Mouse (Mus musculus) hindbrain, embryonic 14.5 days (tissue): ENCODE measurements around the gene Slc4a5. TPM values are rescaled to one million over a fixed set of nuclear protein-coding genes. Genes with fewer than 3 reads are reported as not detected.

Source experiments
- ATAC-seq: fragments of 200-750 bp; cut with Nextera tagmentation; 2 replicates; pipeline ENCODE4 v1.8.0; 2017; ENCODE audit warnings: moderate number of reproducible peaks, mild to moderate bottlenecking, moderate TSS enrichment, moderate library complexity; ENCODE audit not compliant: low FRiP score
- DNase-seq: peaks from one replicate; pipeline ENCODE4 v3.0.0-alpha.2; 2015; ENCODE audit warnings: low spot score
- H3K27ac ChIP-seq: fragments of 300-500 bp; sonication (generic); 2 replicates; pipeline ENCODE4 v1.5.1; 2014; ENCODE audit warnings: mild to moderate bottlenecking, moderate library complexity
- H3K27me3 ChIP-seq: fragments of 300-500 bp; sonication (generic); 2 replicates; pipeline ENCODE4 v1.6.1; 2014; ENCODE audit warnings: mild to moderate bottlenecking, low read length, mixed read lengths; ENCODE audit not compliant: control insufficient read depth, insufficient read depth
- H3K36me3 ChIP-seq: fragments of 300-500 bp; sonication (generic); replicated peaks from 2 replicates; pipeline ENCODE4 v1.6.1; 2014; ENCODE audit not compliant: control insufficient read depth, insufficient read depth
- H3K4me1 ChIP-seq: fragments of 300-500 bp; sonication (generic); replicated peaks from 2 replicates; pipeline ENCODE4 v1.6.1; 2014; ENCODE audit warnings: antibody characterized with exemption, low read length, mixed read lengths; ENCODE audit not compliant: control insufficient read depth, insufficient read depth
- H3K4me2 ChIP-seq: fragments of 300-500 bp; sonication (generic); replicated peaks from 2 replicates; pipeline ENCODE4 v1.6.1; 2014; ENCODE audit warnings: mild to moderate bottlenecking, moderate library complexity
- H3K4me3 ChIP-seq: fragments of 300-500 bp; sonication (generic); replicated peaks from 2 replicates; pipeline ENCODE4 v1.5.1; 2014; ENCODE audit warnings: mild to moderate bottlenecking, low read length
- H3K9ac ChIP-seq: fragments of 300-500 bp; sonication (generic); 2 replicates; pipeline ENCODE4 v1.6.1; 2014
- H3K9me3 ChIP-seq: fragments of 300-500 bp; sonication (generic); 2 replicates; pipeline ENCODE4 v1.6.1; 2016; ENCODE audit warnings: low read length; ENCODE audit not compliant: control insufficient read depth
- WGBS: fragments of 180-500 bp; shearing (Covaris S2); extraction: QIAGEN DNeasy Blood & Tissue Kit; methylation state at CpG from one replicate; pipeline ENCODE4 v1.1.7; 2014; 5-methylcytosine and 5-hydroxymethylcytosine counted together
- polyA plus RNA-seq: library from polyadenylated mRNA; unstranded; fragments of >200 nt; fragmentation: Nextera tagmentation; extraction: Ambion mirVana; gene quantifications from 2 replicates; pipeline ENCODE4 v1.2.1, GENCODE M21; 2014

Gene Slc4a5
- polyA plus RNA-seq, 1 experiment from 2014 or later, result 4.8 TPM

- Histone ChIP-seq H3K36me3 (peaks cover 25% of the 10 kb centered on the region), H3K27ac (no peak overlapping the region), H3K9me3 (no peaks in the 10 kb centered on the region), H3K4me1 (peaks cover 11% of the 10 kb centered on the region), H3K9ac (peak overlapping the region; percentile 96), H3K27me3 (no peaks in the 10 kb centered on the region), H3K4me3 (peak overlapping the region; percentile 93), H3K4me2 (peak overlapping the region; percentile 90)
- 83% methylated on average over 7 of the region's 7 CpGs for WGBS
- ATAC-seq (no peak), DNase-seq (no peak)
Observed at GRCm38 (mm10) chr6:83350172-83350571, 130.5 kb downstream of the Slc4a5 start.

DNA sequence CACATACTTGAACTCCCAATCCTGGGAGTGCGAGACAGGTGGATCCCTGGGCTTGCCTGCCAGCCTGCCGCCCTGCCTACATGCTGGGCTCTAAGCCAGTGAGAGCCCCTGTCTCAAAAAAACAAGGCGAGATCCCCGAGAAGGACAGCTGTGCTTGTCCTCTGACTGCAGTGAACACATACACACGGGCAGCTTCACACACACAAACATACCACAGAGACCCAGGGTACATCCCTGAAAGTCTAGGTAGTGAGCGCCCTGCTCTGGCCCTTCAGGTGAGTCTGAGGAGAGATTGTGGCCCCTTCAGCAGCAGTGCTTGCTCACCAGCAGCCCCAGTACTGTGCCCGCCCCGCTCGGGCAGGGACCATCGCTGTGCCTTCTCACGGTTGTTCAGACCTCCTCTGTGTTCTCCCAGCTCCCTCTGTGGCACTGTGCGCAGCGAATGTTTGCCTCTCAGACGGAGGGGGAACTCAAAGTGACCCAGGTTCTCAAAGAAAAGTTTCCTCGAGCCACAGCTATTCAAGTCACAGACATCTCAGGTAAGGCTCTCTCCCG lies 131.3 kb downstream of the Slc4a5 start:
- H3K4me2 ChIP-seq, result no peak overlapping the region
- H3K27ac ChIP-seq, result no peak overlapping the region
- no peaks in the 10 kb centered on the region for H3K27me3 ChIP-seq
- no peak for ATAC-seq
- no peaks in the 10 kb centered on the region for H3K9me3 ChIP-seq
- peaks cover 11% of the 10 kb centered on the region for H3K4me1 ChIP-seq
- 90% methylated on average over 16 of the region's 16 CpGs for WGBS
- H3K9ac ChIP-seq, result no peak overlapping the region
- H3K36me3 ChIP-seq, result peaks cover 32% of the 10 kb centered on the region
- no peak overlapping the region for H3K4me3 ChIP-seq
- no peak for DNase-seq

DNA sequence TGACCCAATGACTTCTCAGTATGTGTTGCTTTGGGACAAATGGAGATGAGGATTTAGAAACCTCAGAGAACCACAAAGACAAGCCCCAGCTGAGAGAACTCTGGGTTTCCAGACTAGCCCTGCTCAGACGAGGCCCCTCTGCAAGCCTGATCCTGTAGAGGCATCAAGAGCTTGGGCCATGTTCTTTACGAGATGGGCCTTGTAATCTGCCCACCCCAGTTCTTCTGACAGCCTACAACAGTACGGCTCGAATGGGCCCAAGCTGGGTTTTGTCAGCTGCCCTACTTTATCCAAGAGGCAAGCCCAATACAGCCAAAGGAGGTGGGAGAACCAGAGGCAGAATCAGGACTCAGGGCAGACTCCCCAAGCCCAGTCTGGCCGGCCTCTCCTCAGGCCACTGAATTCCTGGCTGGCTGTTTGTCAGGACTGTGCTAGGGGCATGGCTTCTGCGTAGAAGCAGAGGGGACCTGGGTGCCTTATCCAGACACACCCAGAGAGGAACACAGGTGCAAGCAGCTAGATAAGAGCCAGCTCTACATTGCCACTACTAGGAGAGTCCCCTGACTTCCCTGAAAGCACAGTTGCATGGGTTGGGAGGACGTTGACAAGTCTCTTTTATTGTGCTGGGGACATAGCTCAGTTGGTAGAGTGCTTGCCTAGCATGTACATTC lies 132.0 kb downstream of the Slc4a5 start:
- 85% methylated on average over 7 of the region's 7 CpGs for WGBS
- no peak overlapping the region for H3K4me2 ChIP-seq

GRCm38 (mm10) chr6:83352666-83353410 lies 133.2 kb downstream of the Slc4a5 start:
- ATAC-seq (no peak), DNase-seq (no peak)
- 93% methylated on average over 24 of the region's 24 CpGs for WGBS
- Histone ChIP-seq H3K36me3 (peaks cover 32% of the 10 kb centered on the region), H3K4me2 (no peak overlapping the region), H3K27ac (no peak overlapping the region), H3K4me3 (no peak overlapping the region), H3K9me3 (no peaks in the 10 kb centered on the region), H3K9ac (no peak overlapping the region), H3K27me3 (no peaks in the 10 kb centered on the region), H3K4me1 (peaks cover 11% of the 10 kb centered on the region)

More for the DNA sequence above, 132.0 kb downstream of the Slc4a5 start:
- H3K27ac ChIP-seq, result no peak overlapping the region
- no peak for DNase-seq
- H3K4me3 ChIP-seq, result no peak overlapping the region
- peaks cover 32% of the 10 kb centered on the region for H3K36me3 ChIP-seq
- no peak overlapping the region for H3K9ac ChIP-seq
- no peak for ATAC-seq
- no peaks in the 10 kb centered on the region for H3K27me3 ChIP-seq
- no peaks in the 10 kb centered on the region for H3K9me3 ChIP-seq
- H3K4me1 ChIP-seq, result peaks cover 11% of the 10 kb centered on the region

Other genes starting within 250 kb of the Slc4a5 start
- 1.2 and 2.2 TPM in 2 replicates for gene Dok1, start 186.4 kb upstream of the Slc4a5 start, polyA plus RNA-seq
- 3.5 and 4.9 TPM in 2 replicates for gene Loxl3, start 185.7 kb upstream of the Slc4a5 start, polyA plus RNA-seq
- gene Aup1, start 165.3 kb upstream of the Slc4a5 start, polyA plus RNA-seq, result 109 and 111 TPM in 2 replicates
- gene Htra2, start 164.6 kb upstream of the Slc4a5 start, polyA plus RNA-seq, result 40.4 and 42.9 TPM in 2 replicates
- 0.29 TPM in 2 replicates for gene Dqx1, start 162.0 kb upstream of the Slc4a5 start, polyA plus RNA-seq
- 0.22 TPM in 1 of 2 replicates, not detected in the other for gene Tlx2, start 149.5 kb upstream of the Slc4a5 start, polyA plus RNA-seq
- gene Pcgf1, start 142.0 kb upstream of the Slc4a5 start, polyA plus RNA-seq, result 36.3 and 36.7 TPM in 2 replicates
- not detected in 2 replicates for gene Lbx2, start 133.5 kb upstream of the Slc4a5 start, polyA plus RNA-seq
- gene Ccdc142, start 118.2 kb upstream of the Slc4a5 start, polyA plus RNA-seq, result 3.5 and 4.2 TPM in 2 replicates
- gene Gm42688, start 118.2 kb upstream of the Slc4a5 start, polyA plus RNA-seq, result 4.9 and 5.3 TPM in 2 replicates
- 110 and 129 TPM in 2 replicates for gene Mrpl53, start 110.8 kb upstream of the Slc4a5 start, polyA plus RNA-seq
- 23.9 and 24.0 TPM in 2 replicates for gene Mogs, start 104.3 kb upstream of the Slc4a5 start, polyA plus RNA-seq
- 114 and 134 TPM in 2 replicates for gene Wbp1, start 98.3 kb upstream of the Slc4a5 start, polyA plus RNA-seq
- gene Ino80b, start 94.4 kb upstream of the Slc4a5 start, polyA plus RNA-seq, result 15.4 and 15.8 TPM in 2 replicates
- 8.9 and 9.8 TPM in 2 replicates for gene Rtkn, start 84.4 kb upstream of the Slc4a5 start, polyA plus RNA-seq
- gene Wdr54, start 63.4 kb upstream of the Slc4a5 start, polyA plus RNA-seq, result 17.8 and 18.0 TPM in 2 replicates
- 7.1 and 7.5 TPM in 2 replicates for gene 1700003E16Rik, start 63.4 kb upstream of the Slc4a5 start, polyA plus RNA-seq
- 147 and 155 TPM in 2 replicates for gene Dctn1, start 53.9 kb upstream of the Slc4a5 start, polyA plus RNA-seq
- 30.4 and 35.7 TPM in 2 replicates for gene Mthfd2, start 106.1 kb downstream of the Slc4a5 start, polyA plus RNA-seq
- gene Mob1a, start 106.2 kb downstream of the Slc4a5 start, polyA plus RNA-seq, result 27.8 and 30.6 TPM in 2 replicates
- gene Bola3, start 129.3 kb downstream of the Slc4a5 start, polyA plus RNA-seq, result 60.3 and 61.5 TPM in 2 replicates
- gene Tet3, start 239.3 kb downstream of the Slc4a5 start, polyA plus RNA-seq, result 43.6 and 52.2 TPM in 2 replicates